Mouse (Mus musculus) layer of hippocampus, postnatal 25 days (tissue): ENCODE results near the gene Cacna2d1. TPM values are rescaled to one million over a fixed set of nuclear protein-coding genes. Genes with fewer than 3 reads are reported as not detected.

Experiments
- DNase-seq, 2 experiments: peaks; one replicate each; pipeline ENCODE4 v3.0.0; 2022; ENCODE audit warnings: mixed read lengths in 2 of 2, low spot score in 1 of 2; ENCODE audit errors: extremely low spot score in 1 of 2
- total RNA-seq, 2 experiments: library from RNA; stranded (reverse); gene quantifications; 2 replicates each; pipeline ENCODE4 v1.2.3; 2021

Cacna2d1 gene
- total RNA-seq, 2 experiments from 2014 or later: 137 to 156 TPM

GRCm38 (mm10) chr5:16047452-16048191 is 113.1 kb downstream of the Cacna2d1 start:
- no peak for DNase-seq

- DNase-seq: no peak
Measured at GRCm38 (mm10) chr5:16056795-16057194, 122.3 kb downstream of the Cacna2d1 start.

- DNase-seq: no peak
Measured at GRCm38 (mm10) chr5:16062773-16063172, 128.3 kb downstream of the Cacna2d1 start.

- no peak for DNase-seq
Measured at GRCm38 (mm10) chr5:16063273-16063672, 128.8 kb downstream of the Cacna2d1 start.

GRCm38 (mm10) chr5:16063949-16064348 is 129.5 kb downstream of the Cacna2d1 start:
- DNase-seq: no peak

GRCm38 (mm10) chr5:16065816-16066215 is 131.3 kb downstream of the Cacna2d1 start:
- no peak for DNase-seq

- no peak for DNase-seq
Measured at GRCm38 (mm10) chr5:16082253-16082652, 147.8 kb downstream of the Cacna2d1 start.

- no peak for DNase-seq
Measured at GRCm38 (mm10) chr5:16086979-16087902, 152.8 kb downstream of the Cacna2d1 start.

- DNase-seq: no peak
Measured at GRCm38 (mm10) chr5:16087995-16088394, 153.5 kb downstream of the Cacna2d1 start.

- DNase-seq: no peak
Measured at GRCm38 (mm10) chr5:16092540-16092939, 158.0 kb downstream of the Cacna2d1 start.

GRCm38 (mm10) chr5:16093071-16093693 is 158.7 kb downstream of the Cacna2d1 start:
- DNase-seq: no peak

GRCm38 (mm10) chr5:16095345-16095744 is 160.9 kb downstream of the Cacna2d1 start:
- DNase-seq: no peak

- no peak for DNase-seq
Measured at GRCm38 (mm10) chr5:16098766-16099165, 164.3 kb downstream of the Cacna2d1 start.

GRCm38 (mm10) chr5:16101820-16102219 is 167.3 kb downstream of the Cacna2d1 start:
- DNase-seq: no peak

GRCm38 (mm10) chr5:16105701-16106100 is 171.2 kb downstream of the Cacna2d1 start:
- DNase-seq: no peak

- no peak for DNase-seq
Measured at GRCm38 (mm10) chr5:16110643-16111042, 176.2 kb downstream of the Cacna2d1 start.

GRCm38 (mm10) chr5:16113879-16114278 is 179.4 kb downstream of the Cacna2d1 start:
- DNase-seq: no peak

- no peak for DNase-seq
Measured at GRCm38 (mm10) chr5:16121334-16121733, 186.8 kb downstream of the Cacna2d1 start.

- DNase-seq: no peak
Measured at GRCm38 (mm10) chr5:16122110-16122509, 187.6 kb downstream of the Cacna2d1 start.

GRCm38 (mm10) chr5:16134286-16135094 is 200.0 kb downstream of the Cacna2d1 start:
- DNase-seq: no peak
